Mouse (Mus musculus) cerebellum, postnatal 4 days (tissue): Measurements from ENCODE around the gene Mup11.
"Not testable (repeated sequence)": the region's sequence is repeated elsewhere in the genome, so short reads cannot be mapped to it uniquely, and the experiment has no call there.

Experiments
- DNase-seq, 2 experiments: peaks; one replicate each; pipeline ENCODE4 v3.0.0; 2022; ENCODE audit warnings: low spot score in 2 of 2, mixed read lengths in 1 of 2

The Mup11 gene

GRCm38 (mm10) chr4:60662311-60662710 lies at the start of gene Mup11:
TSS of gene Mup11 (minus strand) at chr4:60662411.
- not testable (repeated sequence) for DNase-seq
